Mouse (Mus musculus): ENCODE data around the gene Ntsr1. TPM values are rescaled to one million over a fixed set of nuclear protein-coding genes. Genes with fewer than 3 reads are reported as not detected.

Ntsr1 gene
- polyA plus RNA-seq, 1 experiment from 2014 or later: 3.6 TPM

GRCm38 (mm10) chr2:180589123-180589831 is 89.5 kb downstream of the Ntsr1 start, which contains the start of gene Ogfr:
Gene Ogfr, plus strand, starts transcription at chr2:180589245.
- WGBS: under 1% methylated on average over 56 of the region's 67 CpGs
- Histone ChIP-seq H3K27me3 (replicated peaks; ENCODE audit: control insufficient read depth, insufficient read depth, low read length) (no peaks in the 10 kb centered on the region), H3K4me1 (ENCODE audit: control insufficient read depth, insufficient read depth, low read depth, low read length) (peaks cover 12% of the 10 kb centered on the region), H3K4me3 (ENCODE audit: low read length) (peak within 1 kb of the TSS; percentile 86), H3K36me3 (ENCODE audit: control insufficient read depth, insufficient read depth, low read length) (peaks cover 26% of the 10 kb centered on the region), H3K27ac (ENCODE audit: low read depth, low read length) (peak within 1 kb of the TSS; percentile 93), H3K9ac (ENCODE audit: low read depth, low read length) (peak within 1 kb of the TSS; percentile 90), H3K9me3 (ENCODE audit: control insufficient read depth, low read length) (no peaks in the 10 kb centered on the region), H3K4me2 (ENCODE audit: low read length) (peak within 1 kb of the TSS; percentile 74)
- ATAC-seq: peak; percentile 87

Other genes starting within 250 kb of the Ntsr1 start
- gene Rps21, start 242.6 kb upstream of the Ntsr1 start, polyA plus RNA-seq (2015; fragmentation: Nextera tagmentation; extraction: Ambion mirVana): 271 and 282 TPM in 2 replicates
- 11.1 and 22.2 TPM in 2 replicates for gene Cables2, start 226.5 kb upstream of the Ntsr1 start, polyA plus RNA-seq (2015; fragmentation: Nextera tagmentation; extraction: Ambion mirVana)
- not detected in 2 replicates for gene Rbbp8nl, start 210.1 kb upstream of the Ntsr1 start, polyA plus RNA-seq (2015; fragmentation: Nextera tagmentation; extraction: Ambion mirVana)
- not detected in 2 replicates for gene Gata5, start 165.3 kb upstream of the Ntsr1 start, polyA plus RNA-seq (2015; fragmentation: Nextera tagmentation; extraction: Ambion mirVana)
- 2.7 and 3.0 TPM in 2 replicates for gene Slco4a1, start 43.7 kb upstream of the Ntsr1 start, polyA plus RNA-seq (2015; fragmentation: Nextera tagmentation; extraction: Ambion mirVana)
- gene Mrgbp, start 81.3 kb downstream of the Ntsr1 start, polyA plus RNA-seq (2015; fragmentation: Nextera tagmentation; extraction: Ambion mirVana): 36.8 and 38.1 TPM in 2 replicates
- gene Ogfr, start 89.3 kb downstream of the Ntsr1 start, polyA plus RNA-seq (2015; fragmentation: Nextera tagmentation; extraction: Ambion mirVana): 82.2 and 83.4 TPM in 2 replicates
- 92.8 and 93.2 TPM in 2 replicates for gene Col9a3, start 97.8 kb downstream of the Ntsr1 start, polyA plus RNA-seq (2015; fragmentation: Nextera tagmentation; extraction: Ambion mirVana)
- 0.31 and 0.50 TPM in 2 replicates for gene Tcfl5, start 142.7 kb downstream of the Ntsr1 start, polyA plus RNA-seq (2015; fragmentation: Nextera tagmentation; extraction: Ambion mirVana)
- 20.7 and 21.7 TPM in 2 replicates for gene Dido1, start 210.0 kb downstream of the Ntsr1 start, polyA plus RNA-seq (2015; fragmentation: Nextera tagmentation; extraction: Ambion mirVana)
- gene Gid8, start 210.1 kb downstream of the Ntsr1 start, polyA plus RNA-seq (2015; fragmentation: Nextera tagmentation; extraction: Ambion mirVana): 52.8 and 58.9 TPM in 2 replicates
- gene Slc17a9, start 225.3 kb downstream of the Ntsr1 start, polyA plus RNA-seq (2015; fragmentation: Nextera tagmentation; extraction: Ambion mirVana): 0.19 and 0.42 TPM in 2 replicates